Mouse (Mus musculus): ENCODE data around the gene Ankrd65. TPM values are rescaled to one million over a fixed set of nuclear protein-coding genes. Genes with fewer than 3 reads are reported as not detected.
"Not testable (repeated sequence)": the region's sequence is repeated elsewhere in the genome, so short reads cannot be mapped to it uniquely, and the experiment has no call there.

Gene Ankrd65
- polyA plus RNA-seq, 1 experiment: 2.8 TPM

DNA sequence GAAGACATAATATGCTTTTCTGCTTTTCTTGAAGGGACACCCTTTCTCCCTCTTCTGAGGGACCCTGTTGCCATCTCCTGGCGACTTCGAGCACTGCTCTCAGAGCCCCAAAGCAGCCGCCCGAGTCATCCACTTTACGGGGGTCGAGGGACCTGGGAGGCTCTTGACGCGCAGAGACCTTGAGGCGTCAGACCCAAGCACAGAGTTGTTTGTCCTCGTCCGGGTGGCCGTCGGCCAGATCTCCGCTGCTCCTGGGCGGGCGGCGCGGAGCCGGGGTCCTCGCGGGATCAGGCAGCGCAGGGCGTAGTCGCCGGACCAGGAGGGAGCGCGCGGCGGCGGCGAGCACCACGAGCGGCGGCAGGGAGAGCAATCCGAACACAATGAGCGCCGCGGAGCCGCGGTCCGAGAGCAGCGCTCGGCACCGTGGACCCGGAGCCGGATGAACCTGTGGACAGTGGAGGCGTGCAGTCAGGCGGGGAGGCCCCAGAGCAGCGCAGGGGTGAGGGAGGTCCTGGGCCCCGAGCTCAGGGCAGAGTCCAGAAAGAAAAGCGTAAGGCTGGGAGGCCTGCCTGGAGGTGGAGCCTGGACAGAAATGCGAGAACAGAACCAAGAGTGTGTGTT, 6.0 kb upstream of the Ankrd65 start:
- TF ChIP-seq CTCF (conservative IDR thresholded peaks at IDR 0.05; ENCODE audit: insufficient read depth, insufficient read length, low read depth, low read length) (peak; percentile 60), POLR2A (IDR thresholded peaks at IDR 0.05; ENCODE audit: low read depth, low read length) (no peak)
- WGBS: under 1% methylated on average over 52 of the region's 52 CpGs
- no peaks in the 10 kb centered on the region for H3K36me3 ChIP-seq (ENCODE audit: control insufficient read depth, insufficient read depth, low read length)
- H3K4me3 ChIP-seq (ENCODE audit: insufficient read depth, low read depth, low read length): peak overlapping the region; percentile 68
- H3K4me1 ChIP-seq (ENCODE audit: control insufficient read depth, insufficient read depth, low read length): peaks cover 9% of the 10 kb centered on the region; the same call in 1 of the 2 replicates
- peak; percentile 92 for DNase-seq
- H3K27ac ChIP-seq (ENCODE audit: insufficient read depth, low read depth, low read length): peak overlapping the region; percentile 96
- H3K27me3 ChIP-seq (replicated peaks; ENCODE audit: control insufficient read depth, insufficient read depth, low read length): no peaks in the 10 kb centered on the region

DNA sequence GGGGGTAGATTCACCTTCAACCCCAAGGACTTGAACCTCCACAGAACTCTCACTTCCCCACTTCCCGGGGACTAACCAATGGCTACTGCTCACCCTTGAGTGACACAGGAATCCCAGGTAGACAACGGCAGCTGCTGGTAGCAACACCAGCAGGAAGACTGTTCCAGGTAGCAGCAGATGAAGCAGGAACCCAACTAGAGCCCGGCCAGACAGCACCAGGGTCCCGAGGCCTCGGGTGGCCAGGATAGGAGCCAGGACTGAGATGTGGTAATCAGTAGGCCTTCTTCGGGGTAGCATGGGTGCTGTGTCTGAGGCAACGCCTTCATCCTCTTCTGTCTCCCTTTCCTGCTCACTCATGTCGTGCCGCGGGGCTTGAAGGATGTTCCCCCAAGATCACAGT, 5.0 kb upstream of the Ankrd65 start:
- peaks cover 10% of the 10 kb centered on the region; the same call in 1 of the 2 replicates for H3K4me1 ChIP-seq (ENCODE audit: control insufficient read depth, insufficient read depth, low read length)
- TF ChIP-seq CTCF (conservative IDR thresholded peaks at IDR 0.05; ENCODE audit: insufficient read depth, insufficient read length, low read depth, low read length) (no peak), POLR2A (IDR thresholded peaks at IDR 0.05; ENCODE audit: low read depth, low read length) (no peak)
- no peak for DNase-seq
- H3K27me3 ChIP-seq (replicated peaks; ENCODE audit: control insufficient read depth, insufficient read depth, low read length): no peaks in the 10 kb centered on the region
- no peak overlapping the region for H3K4me3 ChIP-seq (ENCODE audit: insufficient read depth, low read depth, low read length)
- 83% methylated on average over 10 of the region's 10 CpGs for WGBS
- H3K27ac ChIP-seq (ENCODE audit: insufficient read depth, low read depth, low read length): no peak overlapping the region
- no peaks in the 10 kb centered on the region for H3K36me3 ChIP-seq (ENCODE audit: control insufficient read depth, insufficient read depth, low read length)

DNA sequence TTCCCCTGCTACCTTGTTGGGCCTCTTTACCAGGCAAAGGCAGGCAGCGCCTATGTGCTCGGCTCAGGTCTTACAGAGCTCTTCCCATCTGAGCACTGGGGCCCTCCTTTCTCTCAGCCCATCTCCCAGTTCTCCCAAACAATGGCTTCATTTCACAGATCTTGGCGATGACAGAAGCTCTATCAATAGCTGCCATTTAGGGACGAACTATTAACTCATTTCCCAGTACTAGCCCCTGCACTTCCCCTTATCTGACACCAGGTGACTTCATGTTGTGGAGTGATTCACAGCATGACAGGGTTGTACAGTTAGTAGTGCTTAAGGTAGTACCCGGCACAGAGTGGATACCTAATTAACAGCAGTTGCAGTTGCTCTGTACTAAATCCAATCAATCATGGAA, 4.4 kb upstream of the Ankrd65 start, which contains the start of gene Tmem88b:
Gene Tmem88b (minus strand): TSS at position 56 of the 400 bp plus-strand sequence.
- TF ChIP-seq POLR2A (IDR thresholded peaks at IDR 0.05; ENCODE audit: low read depth, low read length) (no peak), CTCF (conservative IDR thresholded peaks at IDR 0.05; ENCODE audit: insufficient read depth, insufficient read length, low read depth, low read length) (no peak)
- no peak for DNase-seq
- H3K27ac ChIP-seq (ENCODE audit: insufficient read depth, low read depth, low read length): no peak within 1 kb of the TSS; the same call in 1 of the 2 replicates
- H3K4me3 ChIP-seq (ENCODE audit: insufficient read depth, low read depth, low read length): no peak within 1 kb of the TSS
- peaks cover 14% of the 10 kb centered on the region; the same call in 1 of the 2 replicates for H3K4me1 ChIP-seq (ENCODE audit: control insufficient read depth, insufficient read depth, low read length)
- H3K36me3 ChIP-seq (ENCODE audit: control insufficient read depth, insufficient read depth, low read length): no peaks in the 10 kb centered on the region
- 84% methylated on average over 5 of the region's 5 CpGs for WGBS
- no peaks in the 10 kb centered on the region for H3K27me3 ChIP-seq (replicated peaks; ENCODE audit: control insufficient read depth, insufficient read depth, low read length)

DNA sequence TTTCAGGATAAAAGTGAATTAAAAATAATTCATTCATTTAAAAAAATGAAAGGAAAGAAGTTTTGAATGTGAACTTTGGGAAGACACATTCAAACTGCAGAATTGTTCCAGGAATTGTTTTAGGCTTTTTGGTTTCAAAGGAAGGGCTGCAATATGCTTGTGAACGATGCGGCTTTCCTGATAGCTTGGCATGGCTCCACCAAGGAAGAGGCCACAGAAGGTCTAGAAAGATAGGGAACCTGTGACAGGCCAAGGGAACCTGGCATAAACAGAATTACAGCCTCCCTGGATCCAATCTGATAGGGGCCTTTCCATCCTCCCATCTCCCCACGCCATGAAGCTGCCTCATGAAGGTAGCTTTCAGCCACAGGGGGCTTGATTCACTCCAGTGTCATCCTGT, 1.9 kb upstream of the Ankrd65 start:
- 83% methylated on average over 3 of the region's 3 CpGs for WGBS
- no peak for TF ChIP-seq POLR2A (IDR thresholded peaks at IDR 0.05; ENCODE audit: low read depth, low read length)
- TF ChIP-seq CTCF (conservative IDR thresholded peaks at IDR 0.05; ENCODE audit: insufficient read depth, insufficient read length, low read depth, low read length): no peak
- Histone ChIP-seq H3K27me3 (replicated peaks; ENCODE audit: control insufficient read depth, insufficient read depth, low read length) (no peaks in the 10 kb centered on the region), H3K4me3 (ENCODE audit: insufficient read depth, low read depth, low read length) (no peak overlapping the region), H3K27ac (ENCODE audit: insufficient read depth, low read depth, low read length) (no peak overlapping the region), H3K36me3 (ENCODE audit: control insufficient read depth, insufficient read depth, low read length) (no peaks in the 10 kb centered on the region), H3K4me1 (ENCODE audit: control insufficient read depth, insufficient read depth, low read length) (peaks cover 20% of the 10 kb centered on the region; the same call in 1 of the 2 replicates)
- DNase-seq: no peak

DNA sequence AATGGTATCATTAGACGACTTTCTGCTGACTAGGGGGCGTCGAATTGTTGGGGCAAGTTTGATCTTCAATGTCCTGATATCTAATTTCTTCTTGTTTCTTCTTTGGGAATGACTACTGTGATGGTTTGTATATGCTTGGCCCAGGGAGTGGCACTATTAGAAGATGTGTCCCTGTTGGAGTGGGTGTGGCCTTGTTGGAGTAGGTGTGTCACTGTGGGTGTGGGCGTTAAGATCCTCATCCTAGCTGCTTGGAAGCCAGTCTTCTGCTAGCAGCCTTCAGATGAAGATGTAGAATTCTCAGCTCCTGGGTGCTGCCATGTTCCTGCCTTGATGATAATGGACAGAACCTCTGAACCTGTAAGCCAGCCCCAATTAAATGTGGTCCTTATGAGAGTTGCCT, 1.4 kb upstream of the Ankrd65 start:
- not testable (repeated sequence) for DNase-seq; H3K4me3 ChIP-seq (ENCODE audit: insufficient read depth, low read depth, low read length); H3K27ac ChIP-seq (ENCODE audit: insufficient read depth, low read depth, low read length); H3K27me3 ChIP-seq (replicated peaks; ENCODE audit: control insufficient read depth, insufficient read depth, low read length); H3K36me3 ChIP-seq (ENCODE audit: control insufficient read depth, insufficient read depth, low read length)
- H3K4me1 ChIP-seq (ENCODE audit: control insufficient read depth, insufficient read depth, low read length): peaks cover 15% of the 10 kb centered on the region; the same call in 1 of the 2 replicates
- WGBS: 87% methylated on average over 4 of the region's 4 CpGs

DNA sequence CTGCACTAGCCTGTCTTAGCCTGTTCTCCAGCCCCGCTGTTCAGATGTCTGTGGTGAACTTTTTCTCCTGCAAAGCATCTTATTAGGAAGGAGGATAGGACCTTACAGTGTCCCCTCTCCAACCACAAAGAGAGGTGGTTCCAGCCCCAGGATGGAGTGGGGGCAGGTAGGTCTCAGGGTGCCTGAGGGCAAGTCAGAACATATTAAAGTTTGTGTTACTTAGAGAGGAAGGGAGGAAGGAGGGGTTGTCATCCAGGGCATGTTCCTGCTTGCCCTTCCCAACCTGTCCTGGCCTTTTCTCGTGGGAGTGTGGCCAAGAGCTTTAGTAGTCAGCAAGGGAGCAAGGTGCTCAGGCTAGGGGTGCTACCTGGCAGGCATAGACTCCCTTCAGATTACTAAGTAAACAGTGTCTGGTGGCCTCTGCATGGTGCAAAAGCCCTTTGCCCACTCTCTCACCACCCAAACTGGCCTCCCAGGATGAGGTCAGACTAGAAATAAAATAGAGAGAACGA, 467 bp downstream of the Ankrd65 start:
- TF ChIP-seq POLR2A (IDR thresholded peaks at IDR 0.05; ENCODE audit: low read depth, low read length): no peak
- no peak for TF ChIP-seq CTCF (conservative IDR thresholded peaks at IDR 0.05; ENCODE audit: insufficient read depth, insufficient read length, low read depth, low read length)
- 39% methylated on average over 3 of the region's 3 CpGs for WGBS
- H3K27ac ChIP-seq (ENCODE audit: insufficient read depth, low read depth, low read length): peak overlapping the region; percentile 79
- H3K4me1 ChIP-seq (ENCODE audit: control insufficient read depth, insufficient read depth, low read length): peaks cover 12% of the 10 kb centered on the region; the same call in 1 of the 2 replicates
- DNase-seq: peak; percentile 84
- no peaks in the 10 kb centered on the region for H3K36me3 ChIP-seq (ENCODE audit: control insufficient read depth, insufficient read depth, low read length)
- no peak overlapping the region for H3K4me3 ChIP-seq (ENCODE audit: insufficient read depth, low read depth, low read length)
- no peaks in the 10 kb centered on the region for H3K27me3 ChIP-seq (replicated peaks; ENCODE audit: control insufficient read depth, insufficient read depth, low read length)

DNA sequence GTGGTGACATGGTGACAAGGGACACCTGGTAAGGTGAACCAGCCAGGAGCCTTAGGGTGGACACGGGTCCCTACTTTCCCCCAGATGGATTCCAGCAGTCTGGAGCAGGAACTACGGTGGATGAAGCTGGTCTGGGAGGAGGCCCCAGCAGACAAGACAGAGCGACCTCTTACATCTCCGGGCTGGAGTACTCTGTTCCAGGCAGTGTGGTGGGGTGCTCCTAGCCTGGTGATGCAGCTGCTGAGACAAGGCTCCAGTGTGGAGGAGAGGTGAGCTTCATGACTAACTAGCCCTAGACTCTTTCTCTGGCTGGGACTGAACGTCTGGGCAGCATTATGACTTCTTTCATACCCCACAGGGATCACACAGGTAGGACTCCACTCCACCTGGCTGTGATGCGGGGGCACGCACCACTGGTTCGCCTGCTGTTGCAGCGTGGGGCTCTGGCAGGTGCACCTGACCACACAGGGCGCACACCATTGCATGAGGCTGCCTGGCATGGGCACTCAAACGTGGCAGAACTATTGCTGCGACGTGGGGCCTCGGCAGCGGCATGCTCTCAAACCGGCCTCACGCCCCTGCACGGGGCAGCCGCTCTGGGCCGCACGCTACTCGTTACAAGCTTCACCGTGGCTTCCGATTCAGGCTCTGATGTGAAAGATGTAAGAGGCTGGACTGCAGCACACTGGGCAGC, 1.1 kb downstream of the Ankrd65 start:
- Histone ChIP-seq H3K27me3 (replicated peaks; ENCODE audit: control insufficient read depth, insufficient read depth, low read length) (no peaks in the 10 kb centered on the region), H3K27ac (ENCODE audit: insufficient read depth, low read depth, low read length) (peak overlapping the region; percentile 79), H3K4me1 (ENCODE audit: control insufficient read depth, insufficient read depth, low read length) (peaks cover 12% of the 10 kb centered on the region; the same call in 1 of the 2 replicates), H3K4me3 (ENCODE audit: insufficient read depth, low read depth, low read length) (peak overlapping the region; percentile 36), H3K36me3 (ENCODE audit: control insufficient read depth, insufficient read depth, low read length) (no peaks in the 10 kb centered on the region)
- no peak for TF ChIP-seq POLR2A (IDR thresholded peaks at IDR 0.05; ENCODE audit: low read depth, low read length)
- peak; percentile 57 for DNase-seq
- 42% methylated on average over 24 of the region's 24 CpGs for WGBS

Measured in kidney, adult 2 months (tissue).